Mouse (Mus musculus) embryonic facial prominence, embryonic 11.5 days (tissue): Measurements from ENCODE around the gene Csnk2b. TPM values are rescaled to one million over a fixed set of nuclear protein-coding genes. Genes with fewer than 3 reads are reported as not detected.

Source experiments
- ATAC-seq: fragments of 200-750 bp; cut with Nextera tagmentation; replicated peaks from 2 replicates; pipeline ENCODE4 v1.8.0; 2017; ENCODE audit warnings: low read depth; ENCODE audit not compliant: insufficient number of reproducible peaks, low FRiP score, low TSS enrichment
- DNase-seq: peaks from one replicate; pipeline ENCODE4 v3.0.0-alpha.2; 2015; ENCODE audit warnings: low spot score
- H3K27ac ChIP-seq: fragments of 300-500 bp; sonication (generic); replicated peaks from 2 replicates; pipeline ENCODE4 v1.5.1; 2014; ENCODE audit warnings: mild to moderate bottlenecking, low read depth, low read length, control low read depth
- H3K27me3 ChIP-seq: fragments of 300-500 bp; sonication (generic); 2 replicates; pipeline ENCODE4 v1.6.1; 2014; ENCODE audit warnings: mild to moderate bottlenecking, low read length, moderate library complexity, mixed read lengths; ENCODE audit not compliant: control insufficient read depth, insufficient read depth
- H3K36me3 ChIP-seq: fragments of 300-500 bp; sonication (generic); replicated peaks from 2 replicates; pipeline ENCODE4 v1.6.1; 2014; ENCODE audit warnings: low read depth, mild to moderate bottlenecking, low read length, moderate library complexity, mixed read lengths; ENCODE audit not compliant: control insufficient read depth, insufficient read depth
- H3K4me1 ChIP-seq: fragments of 300-500 bp; sonication (generic); 2 replicates; pipeline ENCODE4 v1.6.1; 2014; ENCODE audit warnings: low read length, mixed read lengths; ENCODE audit not compliant: control insufficient read depth, insufficient read depth
- H3K4me2 ChIP-seq: fragments of 300-500 bp; sonication (generic); 2 replicates; pipeline ENCODE4 v1.6.1; 2014; ENCODE audit warnings: low read depth, mild to moderate bottlenecking, control low read depth, low read length, moderate library complexity
- H3K4me3 ChIP-seq: fragments of 300-500 bp; sonication (generic); 2 replicates; pipeline ENCODE4 v1.5.1; 2014; ENCODE audit warnings: low read depth, low read length, control low read depth
- H3K9ac ChIP-seq: fragments of 300-500 bp; sonication (generic); replicated peaks from 2 replicates; pipeline ENCODE4 v1.6.1; 2014; ENCODE audit warnings: mild to moderate bottlenecking, control low read depth, low read length
- H3K9me3 ChIP-seq: fragments of 300-500 bp; sonication (generic); replicated peaks from 2 replicates; pipeline ENCODE4 v1.6.1; 2016; ENCODE audit warnings: mild to moderate bottlenecking, low read length, inconsistent platforms, mixed read lengths; ENCODE audit not compliant: control insufficient read depth
- WGBS: fragments of 180-500 bp; shearing (Covaris S2); extraction: QIAGEN DNeasy Blood & Tissue Kit; methylation state at CpG from one replicate; pipeline ENCODE4 v1.1.7; 2014; 5-methylcytosine and 5-hydroxymethylcytosine counted together
- polyA plus RNA-seq: library from polyadenylated mRNA; unstranded; fragments of >200 nt; fragmentation: Nextera tagmentation; extraction: Ambion mirVana; gene quantifications from 2 replicates; pipeline ENCODE4 v1.2.1, GENCODE M21; 2014

The Csnk2b gene
- polyA plus RNA-seq, 1 experiment from 2014 or later: 294 TPM

- Histone ChIP-seq H3K9ac (no peak within 1 kb of the TSS), H3K4me1 (peaks cover 3% of the 10 kb centered on the region), H3K27me3 (no peaks in the 10 kb centered on the region), H3K27ac (no peak within 1 kb of the TSS), H3K4me2 (no peak within 1 kb of the TSS), H3K9me3 (no peaks in the 10 kb centered on the region), H3K36me3 (no peaks in the 10 kb centered on the region), H3K4me3 (no peak within 1 kb of the TSS)
- ATAC-seq (no peak), DNase-seq (no peak)
- WGBS: 78% methylated on average over 7 of the region's 7 CpGs
Observed at GRCm38 (mm10) chr17:35085208-35085865, 36.5 kb downstream of the Csnk2b start, which contains the start of gene Ly6g6f. TSS of gene Ly6g6f (minus strand) at chr17:35085610.

- Histone ChIP-seq H3K9me3 (no peaks in the 10 kb centered on the region), H3K27me3 (no peaks in the 10 kb centered on the region), H3K4me2 (no peak overlapping the region), H3K27ac (no peak overlapping the region), H3K36me3 (no peaks in the 10 kb centered on the region), H3K4me1 (no peaks in the 10 kb centered on the region), H3K9ac (no peak overlapping the region), H3K4me3 (no peak overlapping the region)
- no peak for DNase-seq
- 72% methylated on average over 3 of the region's 3 CpGs for WGBS
- no peak for ATAC-seq
Observed at GRCm38 (mm10) chr17:35083929-35084497, 37.8 kb downstream of the Csnk2b start.

GRCm38 (mm10) chr17:35082841-35083576 lies 38.8 kb downstream of the Csnk2b start:
- Histone ChIP-seq H3K4me2 (no peak overlapping the region), H3K9ac (no peak overlapping the region), H3K27me3 (no peaks in the 10 kb centered on the region), H3K4me1 (peaks cover 1% of the 10 kb centered on the region; the same call in 1 of the 2 replicates), H3K36me3 (no peaks in the 10 kb centered on the region), H3K4me3 (no peak overlapping the region), H3K9me3 (no peaks in the 10 kb centered on the region), H3K27ac (no peak overlapping the region)
- 84% methylated on average over 16 of the region's 16 CpGs for WGBS
- ATAC-seq (no peak), DNase-seq (no peak)

- no peak for ATAC-seq
- Histone ChIP-seq H3K27me3 (no peaks in the 10 kb centered on the region), H3K36me3 (no peaks in the 10 kb centered on the region), H3K4me3 (no peak overlapping the region), H3K9ac (no peak overlapping the region), H3K27ac (no peak overlapping the region), H3K4me2 (no peak overlapping the region), H3K4me1 (peaks cover 9% of the 10 kb centered on the region), H3K9me3 (no peaks in the 10 kb centered on the region)
- 66% methylated on average over 4 of the region's 4 CpGs for WGBS
- DNase-seq: no peak
Observed at GRCm38 (mm10) chr17:35080710-35081109, 41.1 kb downstream of the Csnk2b start.

GRCm38 (mm10) chr17:35080248-35080647 lies 41.6 kb downstream of the Csnk2b start:
- DNase-seq (no peak), ATAC-seq (no peak)
- Histone ChIP-seq H3K27ac (no peak overlapping the region), H3K4me1 (peaks cover 9% of the 10 kb centered on the region), H3K4me3 (no peak overlapping the region), H3K36me3 (no peaks in the 10 kb centered on the region), H3K27me3 (no peaks in the 10 kb centered on the region), H3K4me2 (no peak overlapping the region), H3K9me3 (no peaks in the 10 kb centered on the region), H3K9ac (no peak overlapping the region)
- 67% methylated on average over 6 of the region's 6 CpGs for WGBS

GRCm38 (mm10) chr17:35079778-35080177 lies 42.1 kb downstream of the Csnk2b start:
- H3K4me1 ChIP-seq: peaks cover 9% of the 10 kb centered on the region
- no peaks in the 10 kb centered on the region for H3K9me3 ChIP-seq
- 64% methylated on average over 9 of the region's 9 CpGs for WGBS
- DNase-seq (no peak), ATAC-seq (no peak)
- H3K4me3 ChIP-seq: no peak overlapping the region
- H3K9ac ChIP-seq: no peak overlapping the region
- no peak overlapping the region for H3K27ac ChIP-seq
- H3K4me2 ChIP-seq: no peak overlapping the region
- H3K36me3 ChIP-seq: no peaks in the 10 kb centered on the region
- H3K27me3 ChIP-seq: no peaks in the 10 kb centered on the region

GRCm38 (mm10) chr17:35077786-35078233 lies 44.0 kb downstream of the Csnk2b start, which contains the start of gene Ly6g6d:
TSS of gene Ly6g6d (minus strand) at chr17:35078065.
- Histone ChIP-seq H3K36me3 (no peaks in the 10 kb centered on the region), H3K4me1 (peaks cover 9% of the 10 kb centered on the region), H3K9ac (peak within 1 kb of the TSS; percentile 26), H3K27me3 (no peaks in the 10 kb centered on the region), H3K27ac (no peak within 1 kb of the TSS), H3K9me3 (no peaks in the 10 kb centered on the region), H3K4me2 (peak within 1 kb of the TSS; percentile 7; the same call in 1 of the 2 replicates), H3K4me3 (no peak within 1 kb of the TSS)
- DNase-seq: no peak
- 8% methylated on average over 14 of the region's 14 CpGs for WGBS
- peak; percentile 58; the same call in 1 of the 2 replicates for ATAC-seq

- 50% methylated on average over 2 of the region's 2 CpGs for WGBS
- no peaks in the 10 kb centered on the region for H3K9me3 ChIP-seq
- no peak overlapping the region for H3K4me2 ChIP-seq
- no peak overlapping the region for H3K4me3 ChIP-seq
- ATAC-seq (no peak), DNase-seq (no peak)
- no peak overlapping the region for H3K27ac ChIP-seq
- H3K36me3 ChIP-seq: no peaks in the 10 kb centered on the region
- H3K4me1 ChIP-seq: peaks cover 9% of the 10 kb centered on the region
- peak overlapping the region; percentile 6; the same call in 1 of the 2 replicates for H3K9ac ChIP-seq
- H3K27me3 ChIP-seq: no peaks in the 10 kb centered on the region
Observed at GRCm38 (mm10) chr17:35077285-35077684, 44.6 kb downstream of the Csnk2b start.
